Mouse (Mus musculus): Measurements from ENCODE around the gene Pfkm.

Pfkm gene

GRCm38 (mm10) chr15:98142515-98142914 is 50.1 kb downstream of the Pfkm start:
- DNase-seq: no peak

DNA sequence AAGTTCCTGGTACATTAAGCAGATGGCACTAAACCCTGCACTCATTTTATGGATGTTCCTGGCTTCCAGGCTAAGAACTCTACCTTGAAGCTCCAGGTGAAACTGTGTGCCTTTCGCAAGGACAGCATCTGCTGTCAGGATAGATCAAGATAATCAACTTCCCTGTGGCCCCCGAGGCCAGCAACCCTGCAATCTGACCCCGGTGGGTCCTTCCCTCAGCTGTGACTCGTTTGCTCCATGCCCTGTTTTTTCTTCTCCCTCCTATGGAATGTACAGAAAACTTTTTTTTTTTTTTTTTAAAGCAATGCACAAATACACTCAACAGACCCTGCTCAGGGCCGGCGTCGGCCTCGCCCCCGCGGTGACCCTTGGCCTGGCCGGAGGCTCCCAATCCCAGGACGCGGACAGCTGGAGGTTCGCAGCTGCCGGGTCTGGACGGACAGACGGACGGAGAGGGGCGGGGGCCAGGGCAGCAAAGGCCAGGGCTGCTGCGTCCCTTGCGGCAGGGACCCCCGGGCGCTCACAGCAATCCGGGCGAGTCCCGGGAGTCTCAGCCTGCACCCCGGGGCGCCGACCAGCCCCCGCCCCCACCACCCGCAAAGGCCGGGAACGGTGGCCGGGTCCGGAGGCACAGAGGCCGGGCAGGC is 52.6 kb downstream of the Pfkm start:
- no peak for DNase-seq

DNA sequence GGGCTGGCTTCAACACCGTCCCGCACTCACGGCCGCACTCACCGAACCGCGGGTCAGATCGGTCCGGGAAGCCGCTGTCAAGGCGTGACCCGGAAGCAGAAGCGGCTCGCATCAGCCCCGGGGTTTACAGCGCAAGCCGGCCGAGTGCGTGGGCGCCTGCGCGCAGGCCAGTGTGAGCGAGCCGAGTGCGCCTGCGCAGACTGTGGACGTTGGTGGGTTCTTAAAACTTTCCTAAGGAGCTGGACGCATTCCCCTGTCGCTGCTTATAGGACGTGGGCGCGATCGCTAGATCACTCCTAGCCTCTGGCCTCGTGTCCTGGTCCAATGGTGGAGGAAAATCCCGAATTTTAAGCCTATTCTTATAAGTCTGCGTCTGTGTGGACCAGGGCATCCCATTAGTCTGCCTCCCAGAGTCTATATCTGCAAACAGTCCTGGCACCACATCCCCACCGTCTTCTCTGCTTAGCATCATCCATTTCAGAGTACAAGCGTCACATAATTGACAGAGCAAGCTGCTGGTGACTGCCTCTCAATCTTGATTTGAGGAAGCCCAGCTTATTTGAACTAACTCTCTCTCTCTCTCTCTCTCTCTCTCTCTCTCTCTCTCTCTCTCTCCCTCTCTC is 53.3 kb downstream of the Pfkm start:
- peak; percentile 90 for DNase-seq

DNA sequence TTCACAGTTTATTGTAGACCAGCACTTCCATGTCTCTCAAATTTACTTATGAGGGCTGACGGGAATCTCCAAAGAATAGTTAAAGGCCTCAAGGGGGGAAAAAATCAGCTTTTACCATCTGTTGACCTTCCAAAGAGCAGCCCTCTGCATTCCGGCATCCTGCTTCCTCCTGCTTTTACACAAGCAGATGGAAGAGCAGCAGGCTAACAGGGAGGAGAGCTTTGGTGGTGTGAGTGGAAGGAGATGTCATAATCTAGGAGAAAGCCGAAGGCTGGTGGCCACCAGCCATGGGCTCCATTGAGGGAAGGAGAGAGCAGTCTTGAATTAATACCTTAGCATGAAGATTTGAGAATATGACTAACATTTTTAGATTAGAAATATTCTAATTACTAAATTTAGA is 56.0 kb downstream of the Pfkm start:
- no peak for DNase-seq

DNA sequence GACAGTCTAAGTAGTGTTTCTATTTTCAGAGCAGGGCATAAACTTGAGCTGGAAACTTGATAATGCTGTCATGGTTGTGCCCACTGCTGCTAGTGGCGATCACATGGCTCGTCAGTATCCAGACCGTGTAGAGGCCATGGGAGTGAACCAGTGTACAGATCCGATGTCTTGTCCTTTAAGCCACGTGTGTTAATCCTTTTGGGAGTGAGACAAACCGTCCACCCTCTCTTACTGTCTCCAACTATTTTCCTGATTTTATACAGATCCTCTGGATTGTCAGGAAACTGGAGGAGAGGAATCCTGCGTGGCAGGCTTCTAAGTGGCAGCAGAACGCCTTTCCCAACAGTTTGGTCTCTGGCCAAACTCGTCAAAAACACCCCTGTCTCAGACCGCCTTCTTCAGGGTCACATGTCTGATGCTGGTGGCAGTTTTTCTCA is 56.8 kb downstream of the Pfkm start:
- DNase-seq: no peak

DNA sequence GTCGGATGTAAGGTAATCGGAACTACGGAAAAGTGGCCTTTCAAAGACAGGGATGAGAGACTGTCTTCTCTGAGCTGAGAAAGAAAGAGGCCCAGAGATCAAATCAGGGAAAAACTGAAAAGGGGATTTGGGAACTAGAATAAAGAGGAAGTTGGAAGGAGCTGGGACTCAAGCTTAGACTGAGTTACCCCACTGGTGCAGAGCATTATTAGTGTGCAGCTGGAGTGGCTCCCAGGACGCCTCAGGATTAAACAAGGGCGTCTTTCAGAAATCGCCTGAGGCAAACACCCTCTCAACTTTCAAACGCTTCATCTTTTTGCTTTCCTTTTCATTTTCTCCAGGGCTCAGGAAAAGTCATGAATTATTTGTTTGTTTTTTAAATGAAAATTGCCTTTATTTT is 60.5 kb downstream of the Pfkm start:
- DNase-seq: no peak

DNA sequence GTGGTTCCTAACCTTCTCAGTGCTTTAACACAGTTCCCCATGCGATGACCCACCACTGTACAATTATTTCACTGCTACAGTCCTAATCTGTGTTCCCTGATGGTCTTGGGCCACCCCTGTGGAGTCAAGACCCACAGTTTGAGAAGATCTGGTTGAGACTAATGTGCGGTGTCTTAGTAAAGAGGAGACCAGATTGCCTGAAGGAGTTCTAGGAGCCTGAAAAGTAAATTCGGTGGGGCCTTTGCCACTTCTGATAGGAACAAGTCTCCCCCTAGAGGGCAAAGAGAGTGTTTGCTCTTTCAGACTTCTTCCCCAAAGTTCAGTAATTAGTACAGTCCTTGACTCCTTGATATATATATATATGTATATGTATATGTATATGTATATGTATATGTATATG is 61.2 kb downstream of the Pfkm start:
- DNase-seq: no peak

DNA sequence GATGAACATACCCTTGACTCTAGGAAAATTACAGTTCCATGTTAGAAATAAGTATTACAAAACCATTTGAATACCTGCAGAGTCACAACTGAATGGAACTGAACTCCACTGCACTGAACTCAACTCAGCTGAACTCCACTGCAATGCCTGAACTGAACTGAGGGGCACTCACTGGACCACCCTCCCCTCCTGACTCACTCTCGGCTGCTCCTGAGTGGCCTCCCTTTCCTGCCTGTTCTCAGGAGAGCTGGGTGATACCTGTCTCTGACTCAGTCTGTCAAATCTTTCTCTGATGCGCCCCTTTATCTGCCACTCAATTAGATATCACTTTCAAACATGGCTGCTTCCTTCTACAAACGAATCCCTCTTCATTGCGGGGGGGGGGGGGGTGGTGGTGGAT is 61.8 kb downstream of the Pfkm start:
- DNase-seq: no peak

- no peak for DNase-seq
These were observed 62.2 kb downstream of the Pfkm start for GRCm38 (mm10) chr15:98154631-98155030.

DNA sequence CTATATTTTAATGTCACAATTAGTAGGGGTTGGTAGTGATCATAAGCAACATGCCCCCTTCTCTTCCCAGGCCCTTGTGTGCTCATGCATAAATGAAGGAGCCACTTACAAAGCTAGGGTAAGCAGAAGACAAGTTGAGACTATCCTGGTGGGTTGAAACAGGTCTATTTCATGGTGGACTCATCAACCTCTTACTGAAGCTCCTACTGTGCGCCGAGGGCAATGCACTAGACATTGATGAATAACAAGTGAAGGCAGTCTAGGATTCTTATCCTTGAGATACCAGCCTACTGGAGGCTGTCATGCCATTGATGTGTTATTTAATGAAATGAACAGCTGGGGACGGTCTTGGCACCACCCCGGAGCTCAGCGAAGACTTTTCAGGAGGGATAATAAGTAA is 62.9 kb downstream of the Pfkm start:
- no peak for DNase-seq

GRCm38 (mm10) chr15:98155944-98156343 is 63.6 kb downstream of the Pfkm start:
- peak; percentile 15 for DNase-seq

DNA sequence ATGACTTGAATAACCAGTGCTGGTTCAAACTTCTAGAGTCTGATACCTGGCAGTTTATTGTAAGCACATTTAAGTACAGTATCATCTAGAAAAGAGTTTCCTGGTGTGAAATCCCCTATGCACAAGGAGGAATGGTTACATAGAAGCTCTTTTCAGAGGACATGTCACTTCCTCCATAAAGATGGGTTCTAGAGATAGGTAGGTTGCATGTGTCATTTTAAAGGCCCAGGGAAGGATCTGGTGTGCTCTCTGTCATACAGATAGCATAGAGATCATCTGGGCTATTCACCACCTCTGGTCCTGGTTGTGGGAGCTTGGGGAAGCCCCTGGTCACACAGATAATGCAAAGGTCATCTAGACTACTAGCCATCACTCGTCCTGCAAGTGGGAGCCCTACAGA is 64.9 kb downstream of the Pfkm start:
- DNase-seq: no peak

DNA sequence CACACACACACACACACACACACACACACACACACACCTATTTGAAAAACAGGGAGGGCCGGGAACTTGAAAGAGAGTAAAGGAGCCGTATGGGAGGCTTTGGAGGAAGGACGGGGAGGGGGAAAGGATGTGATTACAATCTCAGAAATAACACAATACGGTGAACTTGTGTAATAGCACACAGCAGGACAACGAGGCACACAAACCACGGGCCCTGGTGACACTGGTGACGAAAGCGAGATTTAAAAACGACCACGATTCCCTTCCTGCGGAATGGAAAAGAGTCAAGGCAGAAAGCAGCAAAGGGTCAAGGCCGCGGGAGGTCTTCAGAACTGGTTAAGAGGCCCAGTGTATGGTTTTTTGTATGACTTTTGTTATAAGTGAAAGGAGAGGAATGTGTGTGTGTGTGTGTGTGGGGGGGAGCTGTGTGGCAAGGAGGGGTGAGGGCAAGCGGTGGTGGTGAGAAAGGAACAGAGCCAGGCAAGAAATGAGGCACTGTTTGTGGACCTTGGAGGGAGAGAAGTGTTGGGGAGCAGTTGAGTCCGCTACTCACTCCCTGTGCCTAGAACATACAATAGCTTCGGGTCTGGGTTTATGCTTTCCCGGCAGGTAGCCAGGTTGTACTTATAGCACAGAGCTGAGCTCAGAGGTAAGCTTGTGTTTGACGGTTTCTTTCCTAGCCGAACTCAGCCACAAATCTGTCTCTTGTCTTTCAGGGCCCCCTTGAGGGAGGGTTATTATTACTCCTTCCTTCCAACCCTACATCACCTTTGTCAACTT is 68.8 kb downstream of the Pfkm start:
- no peak for DNase-seq

DNA sequence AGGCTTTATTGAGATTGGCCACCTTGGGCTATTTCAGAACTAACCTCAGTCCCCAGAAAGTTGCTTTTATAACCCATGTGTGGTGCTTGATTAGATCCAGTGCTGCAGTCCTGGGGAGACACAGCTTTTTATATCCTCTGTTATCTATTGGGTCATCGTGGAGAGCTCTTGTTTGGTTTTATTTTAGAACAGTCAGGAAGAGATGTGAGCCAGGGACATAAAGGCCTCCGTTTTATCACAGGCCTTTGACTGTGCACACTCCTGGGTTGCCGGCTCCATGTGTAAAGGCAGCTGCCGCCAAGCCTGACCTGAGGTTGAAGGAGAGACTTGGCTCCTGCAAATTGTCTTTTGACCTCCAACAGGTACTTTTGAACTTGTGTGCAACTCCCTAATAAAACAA is 70.2 kb downstream of the Pfkm start:
- DNase-seq: no peak

DNA sequence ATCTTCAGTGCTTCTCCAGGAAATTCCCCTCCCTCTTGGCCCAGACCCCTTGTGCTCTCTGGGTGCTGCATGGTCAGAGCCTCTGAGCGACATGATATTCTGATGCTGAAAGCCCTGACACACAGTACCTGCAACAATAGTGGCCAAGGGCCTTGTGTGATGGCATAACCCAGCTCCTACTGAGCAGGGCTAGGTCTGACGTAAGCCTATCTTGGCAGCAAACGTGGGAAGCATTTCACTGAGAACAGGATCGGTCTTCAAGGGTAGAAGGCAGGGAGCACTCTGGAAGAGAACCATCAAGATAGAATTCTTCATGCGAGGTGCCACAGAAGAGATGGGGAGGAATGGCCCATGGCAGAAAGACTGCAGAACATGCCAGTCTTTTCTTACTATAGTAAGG is 73.1 kb downstream of the Pfkm start, which contains the start of gene Asb8:
Gene Asb8 (minus strand): TSS at position 101 of the 400 bp plus-strand sequence.
- no peak for DNase-seq

GRCm38 (mm10) chr15:98166963-98167644 is 74.7 kb downstream of the Pfkm start, which contains the start of gene Ccdc184:
Gene Ccdc184 (plus strand): TSS chr15:98167158.
- no peak for DNase-seq

GRCm38 (mm10) chr15:98167645-98168621 is 75.5 kb downstream of the Pfkm start:
- peak; percentile 38 for DNase-seq

- no peak for DNase-seq
These were observed 76.2 kb downstream of the Pfkm start for GRCm38 (mm10) chr15:98168622-98169004.

GRCm38 (mm10) chr15:98170365-98170764 is 78.0 kb downstream of the Pfkm start:
- no peak for DNase-seq

GRCm38 (mm10) chr15:98170917-98171316 is 78.5 kb downstream of the Pfkm start:
- no peak for DNase-seq

- no peak for DNase-seq
These were observed 79.7 kb downstream of the Pfkm start for GRCm38 (mm10) chr15:98172113-98172512.

DNA sequence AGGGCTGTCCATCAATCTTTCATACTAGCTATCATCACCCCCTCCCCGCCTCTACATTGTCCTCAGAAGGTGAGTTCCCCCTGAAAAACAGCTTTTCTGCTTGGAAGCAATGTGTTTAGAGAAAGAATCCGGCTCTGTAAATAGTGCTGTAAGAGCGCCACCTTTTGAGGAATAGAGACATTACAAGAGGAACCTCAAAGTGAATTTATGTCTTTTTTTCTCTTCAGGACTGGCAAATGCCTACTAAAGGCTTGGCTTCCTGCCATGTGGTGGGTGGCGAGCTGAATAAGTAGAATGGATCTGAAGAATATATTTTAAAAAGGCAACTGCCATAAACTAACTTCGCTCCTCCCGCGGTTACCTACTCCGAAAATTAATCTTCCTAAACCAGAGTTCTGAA is 81.4 kb downstream of the Pfkm start:
- no peak for DNase-seq

All from kidney, adult 11 months (tissue).